Mouse (Mus musculus): ENCODE results near the gene Lrp5. TPM values are rescaled to one million over a fixed set of nuclear protein-coding genes. Genes with fewer than 3 reads are reported as not detected.
A peak's percentile ranks its signal among the peaks of the same experiment; 100 is the strongest.

The Lrp5 gene
- total and polyA plus RNA-seq, 3 experiments = 16.1 to 31.9 TPM; not detected in 1

DNA sequence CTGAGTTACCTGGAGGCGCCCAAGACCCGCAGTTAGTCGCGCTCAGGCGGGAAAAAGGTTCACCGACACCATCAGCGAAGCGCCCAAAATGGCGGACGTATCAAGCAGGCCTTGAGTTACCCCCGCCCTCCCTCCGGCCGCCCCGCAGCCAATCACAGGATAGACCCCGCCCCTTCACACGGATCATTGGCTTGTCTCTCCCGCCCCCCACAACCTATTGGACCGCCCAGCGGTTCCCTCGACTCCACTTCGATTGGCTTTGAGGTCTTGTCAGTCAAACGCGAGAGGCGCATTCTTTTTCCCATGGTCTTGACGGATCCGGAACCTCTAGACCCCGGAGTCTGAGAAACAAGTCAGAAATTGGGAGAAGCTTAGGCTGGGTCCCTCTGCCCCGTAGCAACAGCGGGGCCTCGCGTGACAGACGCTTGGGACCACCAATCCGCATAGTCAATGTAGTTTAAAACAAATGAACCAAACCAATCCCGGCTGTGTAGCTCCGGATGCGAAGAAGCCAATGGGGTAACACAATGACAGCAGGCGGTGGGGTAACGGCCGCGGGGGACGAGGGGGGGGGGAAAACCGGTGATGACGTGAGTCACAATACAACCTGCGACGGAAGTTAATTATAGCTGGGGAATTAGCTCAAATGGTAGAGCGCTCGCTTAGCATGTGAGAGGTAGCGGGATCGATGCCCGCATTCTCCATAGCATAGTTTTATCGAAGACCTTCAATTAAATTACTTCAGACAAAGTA is 110.6 kb downstream of the Lrp5 start, which contains the start of gene Ppp6r3 (continued):
- TF ChIP-seq MYC (IDR thresholded peaks at IDR 0.05; ENCODE audit: low read depth, low read length) = no peak
- TF ChIP-seq ZMIZ1 (IDR thresholded peaks at IDR 0.05; ENCODE audit: low read depth, low read length) = peak; percentile 54; the same call in 1 of the 2 replicates
- TF ChIP-seq JUND (IDR thresholded peaks at IDR 0.05; ENCODE audit: low read depth, low read length) = no peak
- TF ChIP-seq ETS1 (IDR thresholded peaks at IDR 0.05; ENCODE audit: low read depth, low read length) = no peak; the same call in 1 of the 2 replicates
- TF ChIP-seq MAFK (IDR thresholded peaks at IDR 0.05; ENCODE audit: borderline replicate concordance, low read depth, low read length) = peak; percentile 99
- no peak for TF ChIP-seq ZKSCAN1 (IDR thresholded peaks at IDR 0.05; ENCODE audit: low read depth, low read length)
- no peak for TF ChIP-seq ZC3H11A (IDR thresholded peaks at IDR 0.05; ENCODE audit: low read depth, low read length)
- TF ChIP-seq EP300 (IDR thresholded peaks at IDR 0.05; ENCODE audit: low read depth in 1 of 2, low read length in 2 of 2) = no peak
- TF ChIP-seq HCFC1 (IDR thresholded peaks at IDR 0.05; ENCODE audit: low read depth, low read length) = peak; percentile 72
- peak; percentile 29; the same call in 1 of the 2 replicates for TF ChIP-seq MXI1 (IDR thresholded peaks at IDR 0.05; ENCODE audit: low read depth, low read length)
- no peak for TF ChIP-seq ZNF384 (IDR thresholded peaks at IDR 0.05; ENCODE audit: low read depth, low read length)
- TF ChIP-seq MEF2A (IDR thresholded peaks at IDR 0.05; ENCODE audit: extremely low read depth, insufficient replicate concordance, low read depth, low read length, poor library complexity, severe bottlenecking) = no peak
- peak; percentile 26; the same call in 1 of the 2 replicates for TF ChIP-seq NRF1 (IDR thresholded peaks at IDR 0.05; ENCODE audit: insufficient read depth, low read depth, low read length, poor library complexity, severe bottlenecking)
- no peak for TF ChIP-seq BHLHE40 (IDR thresholded peaks at IDR 0.05; ENCODE audit: borderline replicate concordance, low read depth, low read length)

DNA sequence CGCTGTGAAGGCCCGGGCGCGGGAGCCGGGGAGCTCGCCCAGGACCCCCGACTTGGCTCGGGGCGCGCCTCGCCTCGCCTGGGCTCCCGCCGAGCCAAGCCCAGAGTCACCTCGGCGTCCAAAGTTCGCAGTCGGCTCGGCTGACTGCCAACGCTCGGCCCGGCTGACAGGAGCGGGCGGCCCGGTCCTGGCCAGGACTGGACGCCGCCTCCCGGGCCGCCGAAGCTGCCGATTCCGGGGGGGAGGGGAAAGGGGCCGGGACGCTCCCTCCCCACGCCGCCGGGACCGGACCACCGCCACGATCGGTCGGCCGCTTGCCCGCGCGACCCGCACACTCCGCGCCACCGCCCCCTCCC is 111.1 kb downstream of the Lrp5 start:
- Histone ChIP-seq H3K9ac (ENCODE audit: control insufficient read depth, low read depth, low read length, poor library complexity, severe bottlenecking) (peak overlapping the region; percentile 96), H3K27ac (ENCODE audit: control insufficient read depth, low read depth, low read length) (peak overlapping the region; percentile 75), H3K27me3 (ENCODE audit: control insufficient read depth in 1 of 2, insufficient read depth in 2 of 2, low read length in 2 of 2) (no peaks in the 10 kb centered on the region), H3K36me3 (ENCODE audit: control insufficient read depth in 1 of 2, insufficient read depth in 2 of 2, low read length in 2 of 2) (peaks cover 0 to 17% of the 10 kb centered on the region in 2 experiments; a peak in 2 of 4 replicates), H3K4me3 (ENCODE audit: control insufficient read depth in 1 of 2, insufficient read depth in 1 of 2, low read depth in 2 of 2, low read length in 2 of 2) (peak overlapping the region; percentile 64 to 86), H3K79me2 (ENCODE audit: control insufficient read depth, insufficient read depth, low read length, poor library complexity) (peaks cover 46% of the 10 kb centered on the region), H3K9me3 (replicated peaks; ENCODE audit: insufficient read depth, low read length) (no peaks in the 10 kb centered on the region), H3K4me1 (ENCODE audit: control insufficient read depth in 1 of 2, insufficient read depth in 2 of 2, low read length in 2 of 2) (peaks cover 4 to 14% of the 10 kb centered on the region in 2 experiments)
- peak; percentile 63; the same call in 1 of the 2 replicates for TF ChIP-seq UBTF (IDR thresholded peaks at IDR 0.05; ENCODE audit: borderline replicate concordance, insufficient read depth, low read depth, low read length)
- no peak for TF ChIP-seq GATA1 (IDR thresholded peaks at IDR 0.05; ENCODE audit: low read depth, low read length)
- no peak for TF ChIP-seq E2F4 (IDR thresholded peaks at IDR 0.05; ENCODE audit: borderline replicate concordance, low read depth, low read length)
- TF ChIP-seq ZMIZ1 (IDR thresholded peaks at IDR 0.05; ENCODE audit: low read depth, low read length) = no peak
- DNase-seq (ENCODE audit: low read depth, low spot score) = no peak

All from MEL (cell line).